Mouse (Mus musculus) megakaryocyte, embryonic 14.5 days (primary cell): ENCODE data around the gene Stk32c.

ENCODE experiments used
- FLI1 ChIP-seq: IDR thresholded peaks from 2 replicates; pipeline ENCODE4 v1.6.1; 2012; ENCODE audit warnings: low read length, inconsistent platforms, mixed read lengths
- GATA1 ChIP-seq: IDR thresholded peaks from 3 replicates; pipeline ENCODE4 v1.6.1; 2012; ENCODE audit warnings: mixed read lengths, low read length, inconsistent platforms, borderline replicate concordance

GRCm38 (mm10) chr7:139169143-139169542, 44.0 kb downstream of the Stk32c start:
- no peak for TF ChIP-seq GATA1
- no peak for TF ChIP-seq FLI1
